Mouse (Mus musculus): ENCODE measurements around the gene Irf1.

Gene Irf1

DNA sequence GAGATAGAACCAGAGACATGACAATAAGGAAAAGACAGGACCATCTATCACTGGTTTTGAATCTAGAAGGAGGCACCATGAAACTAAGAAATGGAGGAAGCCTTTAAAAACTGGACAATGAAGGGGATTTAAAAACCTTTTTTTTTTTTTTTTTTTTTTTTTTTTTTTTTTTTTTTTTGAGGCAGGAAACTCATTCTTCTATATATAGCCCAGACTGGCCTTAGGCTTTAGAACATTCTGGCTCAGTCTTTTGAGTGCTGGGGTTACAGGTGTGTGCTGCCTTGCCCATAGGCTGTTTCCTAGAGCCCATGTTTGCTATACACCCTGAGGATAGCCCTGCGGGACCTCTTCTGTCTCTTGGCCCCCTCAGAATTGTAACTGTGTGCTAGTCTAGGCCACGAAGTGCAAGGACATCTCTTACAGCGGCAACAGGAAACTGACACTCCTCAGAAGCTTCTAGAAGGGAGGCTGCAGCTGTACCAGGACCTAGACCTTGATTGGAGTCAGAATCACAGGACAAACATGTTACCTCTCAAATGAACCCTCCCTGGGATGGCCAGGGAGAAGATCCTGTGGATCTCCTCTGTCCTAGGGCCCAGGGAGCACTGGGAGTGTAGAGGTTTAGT, 15.6 kb downstream of the Irf1 start:
- DNase-seq (ENCODE audit: low spot score): no peak

- DNase-seq (ENCODE audit: low spot score): no peak
Measured at GRCm38 (mm10) chr11:53786058-53787031, 16.5 kb downstream of the Irf1 start.

- DNase-seq (ENCODE audit: low spot score): no peak
Measured at GRCm38 (mm10) chr11:53788196-53788595, 18.4 kb downstream of the Irf1 start.

DNA sequence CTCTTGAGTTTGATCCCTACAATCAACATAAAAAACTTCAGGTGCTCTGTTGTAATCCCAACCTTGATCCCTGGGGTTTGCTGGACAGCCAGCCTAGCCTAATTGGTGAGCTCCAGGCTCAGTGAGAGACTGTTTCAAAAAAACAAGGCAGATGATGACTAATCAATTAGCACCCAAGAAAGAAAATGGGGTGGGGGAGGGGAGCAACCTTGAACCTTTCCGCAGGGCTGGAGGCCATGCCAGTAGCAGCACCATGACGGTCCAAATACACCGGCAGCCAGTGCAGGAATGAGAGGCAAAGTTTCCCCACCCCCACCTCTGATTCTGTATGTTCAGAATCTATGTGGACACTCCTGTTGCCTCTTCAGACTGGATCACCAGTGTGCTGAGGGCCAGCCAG, 19.5 kb downstream of the Irf1 start:
- no peak for DNase-seq (ENCODE audit: low spot score)

DNA sequence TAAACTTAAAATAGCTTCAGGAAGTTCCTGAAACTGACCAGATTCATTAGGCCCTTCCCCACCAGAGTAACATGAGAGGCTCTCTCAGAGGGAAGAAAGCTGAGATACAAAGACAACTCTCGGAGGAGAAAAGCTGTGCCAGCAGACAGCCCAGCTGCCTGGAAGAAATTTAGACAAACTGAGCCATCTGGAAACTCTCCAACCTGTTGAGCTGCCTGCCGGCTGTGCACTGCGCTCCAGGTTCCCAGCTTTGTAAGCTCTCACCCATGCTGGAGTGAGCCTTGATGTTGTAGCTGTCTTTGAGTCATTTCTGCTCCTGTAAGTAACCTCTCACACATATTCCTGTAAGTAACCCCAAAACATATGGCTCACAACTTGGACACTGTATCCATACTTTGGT, 23.2 kb downstream of the Irf1 start:
- DNase-seq (ENCODE audit: low spot score): no peak

- no peak for DNase-seq (ENCODE audit: low spot score)
Measured at GRCm38 (mm10) chr11:53794015-53794414, 24.2 kb downstream of the Irf1 start.

GRCm38 (mm10) chr11:53794671-53795557, 25.1 kb downstream of the Irf1 start:
- DNase-seq (ENCODE audit: low spot score): no peak

DNA sequence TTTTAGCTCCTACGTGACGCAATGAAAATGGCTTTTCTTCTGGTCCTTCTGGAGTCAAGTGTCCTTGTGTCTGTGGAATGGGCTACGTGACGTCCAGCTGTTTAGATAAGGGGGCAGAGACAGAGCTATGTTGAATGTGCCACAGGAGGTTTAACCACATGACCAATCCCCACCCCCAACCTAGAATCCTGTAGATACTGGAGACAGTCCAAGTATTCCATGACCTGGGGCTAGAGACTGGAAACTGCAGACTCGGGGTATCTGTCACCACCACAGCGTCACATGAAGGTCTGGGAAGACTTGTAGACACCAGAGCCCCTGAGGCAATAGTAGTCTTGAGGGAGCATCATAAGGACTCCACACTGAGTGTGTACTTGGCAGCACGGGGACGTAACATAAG, 26.0 kb downstream of the Irf1 start:
- DNase-seq (ENCODE audit: low spot score): no peak

GRCm38 (mm10) chr11:53796409-53797151, 26.8 kb downstream of the Irf1 start:
- DNase-seq (ENCODE audit: low spot score): no peak

DNA sequence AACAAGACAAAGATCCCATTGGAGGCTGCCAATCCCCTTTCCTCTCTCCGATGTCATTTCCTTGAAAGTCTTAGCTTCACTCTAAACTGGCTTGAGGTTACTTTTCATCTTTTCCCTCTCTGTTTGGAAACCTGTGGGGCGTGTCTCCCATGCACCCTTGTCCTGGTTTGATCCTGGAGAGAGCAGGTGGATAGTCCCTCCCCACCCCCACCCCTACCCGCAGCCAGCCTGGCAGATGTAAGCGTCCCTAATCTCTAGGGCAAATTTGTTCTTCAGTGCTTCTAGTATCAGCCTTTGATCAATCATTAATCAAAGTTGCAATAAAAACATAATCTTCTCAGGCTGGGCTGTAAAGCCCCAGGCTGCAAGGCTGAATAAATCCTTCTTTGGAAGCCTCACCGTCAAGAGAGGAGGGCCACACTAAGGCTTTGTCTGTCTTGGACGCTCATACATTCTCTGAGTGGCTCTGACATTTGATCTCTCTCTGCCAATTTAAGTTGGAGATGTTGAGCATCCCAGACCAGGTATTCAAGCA, 27.6 kb downstream of the Irf1 start:
- no peak for DNase-seq (ENCODE audit: low spot score)

- DNase-seq (ENCODE audit: low spot score): no peak
Measured at GRCm38 (mm10) chr11:53798041-53798711, 28.4 kb downstream of the Irf1 start.

DNA sequence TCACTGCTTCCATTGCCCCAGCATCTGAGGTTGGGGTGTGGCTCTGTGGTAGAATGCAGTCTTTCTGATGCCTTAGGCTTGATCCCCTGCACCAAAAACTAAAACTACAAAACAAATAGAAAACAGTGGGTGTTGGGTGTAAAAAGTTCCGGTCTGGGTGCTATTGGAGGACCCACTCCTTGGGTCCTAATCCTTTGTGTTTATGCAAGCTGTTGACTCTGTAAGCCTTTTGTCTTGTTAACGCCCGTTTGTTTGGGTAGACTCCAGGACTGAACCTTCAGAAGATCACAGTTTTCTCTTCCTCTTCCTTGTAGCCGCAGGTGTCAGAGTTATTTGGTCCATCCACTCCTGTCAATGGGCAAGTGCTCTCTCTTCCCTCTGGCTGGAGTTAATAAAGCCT, 30.2 kb downstream of the Irf1 start:
- no peak for DNase-seq (ENCODE audit: low spot score)

DNA sequence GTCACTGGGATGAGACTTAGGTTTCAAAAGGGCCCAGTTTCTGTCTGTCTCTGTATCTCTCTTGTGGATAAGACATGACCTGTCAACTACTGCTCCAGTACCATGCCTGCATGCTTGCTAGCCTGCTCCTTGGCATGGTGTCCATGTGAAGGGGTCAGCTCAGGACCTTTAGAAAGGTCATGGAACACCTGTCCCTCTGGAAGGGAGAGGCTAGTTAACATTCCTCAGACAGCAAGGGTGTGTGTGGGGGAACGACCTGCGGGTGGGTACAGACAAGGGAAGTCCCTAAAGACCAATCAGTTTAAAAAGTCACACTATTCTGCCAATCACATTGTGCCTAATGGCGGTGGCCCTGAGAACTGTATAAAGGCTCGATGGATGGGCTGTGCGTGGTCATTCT, 31.2 kb downstream of the Irf1 start:
- no peak for DNase-seq (ENCODE audit: low spot score)

DNA sequence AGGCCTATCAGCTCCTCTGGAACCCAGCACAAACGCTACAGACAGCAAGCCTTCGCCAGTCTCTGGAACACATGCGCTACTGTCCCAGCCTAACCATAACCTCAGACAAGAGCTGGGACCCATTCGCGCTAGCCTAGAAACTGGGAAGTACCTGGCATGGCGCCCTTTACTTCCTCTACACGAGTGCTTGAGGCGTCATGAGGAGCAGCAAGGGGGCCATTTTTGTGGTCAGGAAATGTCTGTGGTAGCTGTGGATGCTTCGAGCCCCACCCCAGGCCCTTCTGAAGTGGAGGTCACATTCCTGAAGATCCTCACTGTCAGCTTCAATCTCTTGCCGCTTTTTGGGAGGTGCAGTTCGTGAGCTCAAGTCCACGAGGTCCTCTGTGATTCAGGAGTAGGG, 33.3 kb downstream of the Irf1 start:
- no peak for DNase-seq (ENCODE audit: low spot score)

DNA sequence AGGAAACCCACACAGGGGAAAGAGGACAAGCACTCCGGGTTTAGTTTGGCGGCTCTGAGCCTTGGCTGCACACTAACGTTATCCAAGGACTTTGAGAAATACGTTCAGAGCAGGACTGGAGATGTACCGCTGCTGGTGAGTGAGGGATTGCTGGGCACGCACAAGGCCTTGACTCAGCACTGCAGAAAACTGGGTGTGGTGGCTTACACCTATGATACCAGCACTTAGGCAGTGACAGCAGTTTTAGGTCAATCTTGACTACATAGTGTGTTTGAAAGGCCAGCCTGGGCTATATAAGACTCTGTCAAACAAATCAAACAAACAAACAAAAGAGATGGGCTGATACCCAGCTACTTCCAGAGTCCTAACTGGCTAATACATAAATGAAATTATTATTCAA, 33.7 kb downstream of the Irf1 start:
- no peak for DNase-seq (ENCODE audit: low spot score)

DNA sequence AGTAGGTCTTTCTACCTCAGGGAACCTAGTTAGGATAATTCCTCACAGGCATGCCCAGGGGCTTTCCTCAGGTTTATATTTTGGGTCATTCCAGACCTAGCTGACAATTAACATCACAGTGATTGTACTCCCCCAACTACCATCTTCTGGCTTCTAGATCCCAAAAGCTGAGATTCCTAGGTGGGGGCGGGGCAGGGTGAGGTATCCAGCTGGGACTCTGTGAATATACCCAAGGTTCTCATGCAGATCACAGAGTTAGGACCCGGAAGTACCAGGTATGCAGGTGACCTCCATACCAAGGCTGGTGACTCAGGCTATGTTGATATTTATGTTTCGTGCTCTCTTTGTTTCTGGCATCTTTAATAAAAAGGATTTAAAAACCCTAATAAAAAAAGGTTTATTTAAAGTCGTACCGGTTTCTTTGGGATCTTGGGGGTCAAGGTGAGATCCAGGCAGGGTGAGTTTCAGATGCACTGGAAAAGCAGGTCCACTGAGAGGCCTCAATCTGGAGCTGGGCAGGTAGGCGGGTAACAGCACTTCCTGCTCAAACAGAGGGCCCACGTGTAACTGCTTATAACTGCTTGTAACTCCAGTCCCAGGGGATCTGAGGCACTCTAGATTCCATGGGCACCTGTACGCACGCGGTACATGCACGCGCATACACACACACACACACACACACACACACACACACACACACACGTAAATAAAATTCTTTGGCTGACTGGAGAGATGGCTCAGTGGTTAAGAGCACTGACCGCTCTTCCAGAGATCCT, 34.9 kb downstream of the Irf1 start:
- DNase-seq (ENCODE audit: low spot score): no peak

GRCm38 (mm10) chr11:53805786-53806185, 36.0 kb downstream of the Irf1 start:
- DNase-seq (ENCODE audit: low spot score): no peak

- DNase-seq (ENCODE audit: low spot score): no peak
Measured at GRCm38 (mm10) chr11:53809354-53809753, 39.5 kb downstream of the Irf1 start.

DNA sequence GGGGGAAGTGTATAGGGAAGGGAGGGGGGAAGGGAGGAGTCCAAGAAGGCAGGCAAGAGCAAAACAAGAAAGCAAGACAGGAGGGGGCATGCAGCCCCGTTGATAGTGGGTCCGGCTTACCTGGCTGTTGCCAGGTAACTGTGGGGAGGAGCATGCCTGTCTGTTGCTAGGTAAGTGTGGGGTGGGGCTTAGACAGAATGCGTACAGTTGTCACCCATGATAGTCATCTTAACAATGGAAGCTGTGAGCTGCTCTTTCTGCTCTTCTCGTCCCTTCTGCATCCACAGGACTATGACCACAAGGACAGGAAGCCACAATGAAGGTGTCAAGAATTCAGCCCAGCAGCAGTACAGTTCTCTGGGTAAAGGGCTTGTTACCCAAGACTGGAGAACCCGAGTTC, 40.3 kb downstream of the Irf1 start:
- no peak for DNase-seq (ENCODE audit: low spot score)

GRCm38 (mm10) chr11:53810749-53811148, 40.9 kb downstream of the Irf1 start:
- no peak for DNase-seq (ENCODE audit: low spot score)

All from left cerebral cortex, adult 11 months (tissue).